Mouse (Mus musculus): ENCODE data around the gene Ldlrad3. TPM values are rescaled to one million over a fixed set of nuclear protein-coding genes. Genes with fewer than 3 reads are reported as not detected.
A peak's percentile ranks its signal among the peaks of the same experiment; 100 is the strongest.

Gene Ldlrad3
- polyA plus RNA-seq, 1 experiment from 2014 or later: 4.6 TPM

DNA sequence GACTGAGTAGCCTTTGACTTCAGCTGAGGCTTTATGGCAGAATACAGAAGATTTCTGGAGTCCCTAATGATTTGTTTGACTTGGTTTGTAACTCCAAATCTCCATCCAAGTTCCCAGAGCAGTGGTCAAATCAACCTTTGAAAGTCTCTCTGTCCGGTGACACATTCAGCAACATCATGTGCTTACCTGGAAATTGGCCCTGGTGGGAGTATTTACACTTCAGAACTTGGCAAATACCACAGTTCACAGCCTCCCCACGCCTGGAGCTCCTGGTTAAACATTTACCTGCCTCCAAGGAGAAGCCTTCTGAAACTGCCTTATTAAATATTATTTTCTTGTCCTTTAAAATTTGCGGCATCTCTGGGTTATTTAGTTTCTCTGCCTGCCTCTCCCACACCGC, 263.0 kb downstream of the Ldlrad3 start:
- peak; percentile 54 for DNase-seq
- no peak overlapping the region for H3K4me3 ChIP-seq (ENCODE audit: low read depth, low read length)
- H3K27ac ChIP-seq (ENCODE audit: low read depth): peak overlapping the region; percentile 41
- TF ChIP-seq CTCF (IDR thresholded peaks at IDR 0.05; ENCODE audit: low read depth) (no peak), EP300 (IDR thresholded peaks at IDR 0.05; ENCODE audit: low read depth) (peak; percentile 76)
- no peaks in the 10 kb centered on the region for H3K27me3 ChIP-seq (ENCODE audit: insufficient read depth, low read length)
- H3K36me3 ChIP-seq (replicated peaks; ENCODE audit: insufficient read depth, low read length): no peaks in the 10 kb centered on the region
- peaks cover 4% of the 10 kb centered on the region; the same call in 1 of the 2 replicates for H3K4me1 ChIP-seq (ENCODE audit: insufficient read depth)
- H3K9ac ChIP-seq (replicated peaks): no peak overlapping the region
- no peaks in the 10 kb centered on the region for H3K9me3 ChIP-seq (ENCODE audit: low read length)
- 57% methylated on average over 4 of the region's 4 CpGs for WGBS (ENCODE audit: insufficient replicate concordance)
- peak overlapping the region; percentile 36 for H3K4me2 ChIP-seq (ENCODE audit: low read depth, low read length)
- peak; percentile 97 for ATAC-seq

DNA sequence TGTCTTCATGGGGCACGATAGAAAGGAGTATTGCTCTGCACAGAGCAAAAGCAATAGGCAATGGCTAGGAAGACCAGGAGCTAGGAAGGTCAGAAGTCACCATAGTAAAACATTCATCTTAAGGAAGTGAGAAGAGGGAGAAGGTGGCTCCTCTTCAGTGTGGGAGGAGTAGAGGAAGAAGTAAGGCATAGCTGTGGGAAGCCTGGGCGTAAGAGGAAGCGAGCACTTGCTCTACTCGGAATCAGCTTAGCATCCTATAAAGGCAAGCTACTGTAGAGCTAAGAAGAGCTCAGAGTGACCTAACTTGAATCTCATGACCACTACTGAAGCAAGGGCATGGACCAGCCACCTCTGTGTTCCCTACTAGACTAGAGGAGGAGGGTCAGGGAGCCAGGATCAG, 263.9 kb downstream of the Ldlrad3 start:
- TF ChIP-seq CTCF (IDR thresholded peaks at IDR 0.05; ENCODE audit: low read depth) (no peak), EP300 (IDR thresholded peaks at IDR 0.05; ENCODE audit: low read depth) (no peak)
- Histone ChIP-seq H3K9me3 (ENCODE audit: low read length) (no peaks in the 10 kb centered on the region), H3K4me3 (ENCODE audit: low read depth, low read length) (no peak overlapping the region), H3K4me1 (ENCODE audit: insufficient read depth) (peaks cover 4% of the 10 kb centered on the region; the same call in 1 of the 2 replicates), H3K27me3 (ENCODE audit: insufficient read depth, low read length) (no peaks in the 10 kb centered on the region), H3K36me3 (replicated peaks; ENCODE audit: insufficient read depth, low read length) (no peaks in the 10 kb centered on the region), H3K9ac (replicated peaks) (no peak overlapping the region), H3K4me2 (ENCODE audit: low read depth, low read length) (no peak overlapping the region), H3K27ac (ENCODE audit: low read depth) (peak overlapping the region; percentile 11; the same call in 1 of the 2 replicates)
- DNase-seq (no peak), ATAC-seq (no peak)
- WGBS (ENCODE audit: insufficient replicate concordance): 80% methylated on average over 4 of the region's 4 CpGs

DNA sequence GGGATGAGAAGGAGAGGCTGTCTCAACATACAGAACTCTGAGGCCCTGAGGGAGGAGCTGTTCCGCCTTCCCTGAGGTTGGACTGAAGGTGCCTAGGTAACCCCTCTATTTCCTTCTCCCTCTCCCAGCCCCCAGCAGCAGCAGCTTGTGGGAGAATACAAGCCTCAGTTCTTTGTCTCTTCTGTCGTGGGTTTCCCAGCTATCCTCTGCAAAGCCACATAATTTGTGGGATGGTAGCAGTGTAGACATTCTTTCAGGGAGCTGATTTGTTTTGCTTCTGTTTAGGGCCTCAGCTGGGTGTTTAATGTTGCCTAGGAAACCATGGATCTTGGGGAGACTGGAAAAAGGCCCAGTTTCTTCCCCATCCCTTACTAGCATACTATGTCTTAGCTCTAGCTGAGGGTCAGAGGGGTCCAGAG, 266.0 kb downstream of the Ldlrad3 start:
- ATAC-seq (no peak), DNase-seq (no peak)
- H3K4me3 ChIP-seq (ENCODE audit: low read depth, low read length): no peak overlapping the region
- TF ChIP-seq EP300 (IDR thresholded peaks at IDR 0.05; ENCODE audit: low read depth) (no peak), CTCF (IDR thresholded peaks at IDR 0.05; ENCODE audit: low read depth) (no peak)
- no peak overlapping the region for H3K27ac ChIP-seq (ENCODE audit: low read depth)
- no peaks in the 10 kb centered on the region for H3K9me3 ChIP-seq (ENCODE audit: low read length)
- no peaks in the 10 kb centered on the region for H3K27me3 ChIP-seq (ENCODE audit: insufficient read depth, low read length)
- no peak overlapping the region for H3K4me2 ChIP-seq (ENCODE audit: low read depth, low read length)
- H3K4me1 ChIP-seq (ENCODE audit: insufficient read depth): peaks cover 4% of the 10 kb centered on the region; the same call in 1 of the 2 replicates
- H3K36me3 ChIP-seq (replicated peaks; ENCODE audit: insufficient read depth, low read length): no peaks in the 10 kb centered on the region
- 65% methylated on average over 2 of the region's 2 CpGs for WGBS (ENCODE audit: insufficient replicate concordance)
- no peak overlapping the region for H3K9ac ChIP-seq (replicated peaks)

DNA sequence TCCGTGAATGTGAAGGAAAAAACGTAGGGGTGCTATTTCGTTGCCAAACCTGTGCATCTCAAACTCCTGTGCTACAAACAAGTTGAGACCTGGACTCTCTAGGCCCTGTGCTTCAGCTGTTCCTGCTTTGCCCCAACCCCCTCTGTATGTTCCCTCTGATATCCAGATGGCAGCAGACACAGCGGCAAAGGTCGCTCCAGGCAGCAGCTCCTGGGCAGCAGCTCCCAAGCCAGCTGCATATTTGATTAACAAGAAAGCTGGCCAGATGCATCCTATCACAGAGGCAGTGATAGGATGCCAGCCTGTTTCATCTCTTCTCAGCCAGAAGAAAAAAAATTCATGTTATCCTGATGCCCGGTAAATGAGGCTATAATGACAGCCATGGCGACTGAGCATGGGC, 267.7 kb downstream of the Ldlrad3 start:
- Histone ChIP-seq H3K4me3 (ENCODE audit: low read depth, low read length) (no peak overlapping the region), H3K4me1 (ENCODE audit: insufficient read depth) (peaks cover 4% of the 10 kb centered on the region; the same call in 1 of the 2 replicates), H3K27me3 (ENCODE audit: insufficient read depth, low read length) (no peaks in the 10 kb centered on the region), H3K27ac (ENCODE audit: low read depth) (no peak overlapping the region), H3K9me3 (ENCODE audit: low read length) (no peaks in the 10 kb centered on the region), H3K4me2 (ENCODE audit: low read depth, low read length) (no peak overlapping the region), H3K9ac (replicated peaks) (no peak overlapping the region), H3K36me3 (replicated peaks; ENCODE audit: insufficient read depth, low read length) (no peaks in the 10 kb centered on the region)
- WGBS (ENCODE audit: insufficient replicate concordance): 69% methylated on average over 7 of the region's 7 CpGs
- no peak for ATAC-seq
- TF ChIP-seq EP300 (IDR thresholded peaks at IDR 0.05; ENCODE audit: low read depth): no peak
- no peak for DNase-seq

DNA sequence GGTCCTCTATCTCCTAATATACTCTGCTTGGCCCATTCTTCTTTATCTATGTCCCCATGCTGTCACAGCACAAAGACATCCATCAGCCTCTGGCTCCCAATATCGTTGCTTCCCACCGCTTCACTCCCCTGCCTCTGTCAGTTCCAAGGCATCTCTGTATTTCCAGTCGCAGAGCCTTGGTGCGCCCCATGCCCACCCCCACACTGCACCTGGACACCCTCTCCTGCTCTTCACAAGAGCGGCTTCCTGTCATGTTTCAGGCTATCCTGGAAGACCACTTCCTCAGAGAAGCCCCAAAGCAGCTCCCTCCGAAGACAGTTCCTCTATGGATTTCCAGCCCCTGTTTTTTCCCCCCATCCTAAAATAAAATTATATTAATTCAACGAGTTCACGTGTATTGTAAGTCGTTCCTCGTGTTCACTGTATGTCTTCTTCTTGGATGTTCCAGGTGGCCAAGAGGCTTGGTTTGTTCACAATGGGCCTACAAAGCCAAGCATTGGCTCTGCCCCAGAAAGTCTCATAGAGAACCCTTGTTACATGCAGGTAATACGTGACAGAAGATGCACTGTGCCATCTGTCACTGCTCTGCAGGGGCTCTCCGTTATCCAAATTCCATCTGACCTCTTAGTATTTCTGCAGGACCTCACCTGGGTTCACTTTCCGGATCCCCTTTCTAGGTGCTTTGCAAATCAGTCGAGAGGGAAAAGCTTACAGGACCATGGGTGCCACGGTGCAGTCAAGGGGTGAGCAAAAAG, 276.7 kb downstream of the Ldlrad3 start:
- WGBS (ENCODE audit: insufficient replicate concordance): 78% methylated on average over 15 of the region's 15 CpGs
- Histone ChIP-seq H3K27ac (ENCODE audit: low read depth) (no peak overlapping the region), H3K4me3 (ENCODE audit: low read depth, low read length) (no peak overlapping the region), H3K4me2 (ENCODE audit: low read depth, low read length) (no peak overlapping the region), H3K9me3 (ENCODE audit: low read length) (no peaks in the 10 kb centered on the region), H3K36me3 (replicated peaks; ENCODE audit: insufficient read depth, low read length) (no peaks in the 10 kb centered on the region), H3K4me1 (ENCODE audit: insufficient read depth) (peaks cover 3% of the 10 kb centered on the region), H3K27me3 (ENCODE audit: insufficient read depth, low read length) (no peaks in the 10 kb centered on the region), H3K9ac (replicated peaks) (no peak overlapping the region)
- TF ChIP-seq EP300 (IDR thresholded peaks at IDR 0.05; ENCODE audit: low read depth) (no peak), CTCF (IDR thresholded peaks at IDR 0.05; ENCODE audit: low read depth) (no peak)
- ATAC-seq (no peak), DNase-seq (no peak)

DNA sequence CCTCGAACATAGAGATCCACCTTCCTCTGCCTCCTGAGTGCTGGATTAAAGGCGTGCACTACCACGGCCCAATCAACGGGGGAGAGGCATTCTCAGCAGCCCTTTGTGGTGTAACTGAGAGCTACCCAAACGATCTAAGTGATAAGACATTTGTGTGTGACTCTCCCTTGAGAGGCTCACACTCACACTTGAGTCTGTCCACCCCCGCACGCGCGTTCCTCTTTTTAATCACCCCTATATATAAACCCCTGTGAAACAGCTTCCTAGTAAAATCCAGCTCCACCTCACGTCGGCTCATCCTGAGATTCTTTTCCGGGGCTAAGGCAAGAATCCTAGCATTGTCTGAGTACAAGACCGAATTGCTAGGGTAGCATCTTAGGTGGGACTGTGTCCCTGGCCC, 277.4 kb downstream of the Ldlrad3 start:
- peaks cover 3% of the 10 kb centered on the region for H3K4me1 ChIP-seq (ENCODE audit: insufficient read depth)
- DNase-seq (no peak), ATAC-seq (no peak)
- H3K4me2 ChIP-seq (ENCODE audit: low read depth, low read length): no peak overlapping the region
- H3K27me3 ChIP-seq (ENCODE audit: insufficient read depth, low read length): no peaks in the 10 kb centered on the region
- TF ChIP-seq CTCF (IDR thresholded peaks at IDR 0.05; ENCODE audit: low read depth) (no peak), EP300 (IDR thresholded peaks at IDR 0.05; ENCODE audit: low read depth) (no peak)
- H3K9ac ChIP-seq (replicated peaks): no peak overlapping the region
- no peaks in the 10 kb centered on the region for H3K36me3 ChIP-seq (replicated peaks; ENCODE audit: insufficient read depth, low read length)
- WGBS (ENCODE audit: insufficient replicate concordance): 60% methylated on average over 13 of the region's 13 CpGs
- H3K4me3 ChIP-seq (ENCODE audit: low read depth, low read length): no peak overlapping the region
- no peaks in the 10 kb centered on the region for H3K9me3 ChIP-seq (ENCODE audit: low read length)
- H3K27ac ChIP-seq (ENCODE audit: low read depth): no peak overlapping the region

All from liver, postnatal 0 days (tissue).